Mouse (Mus musculus): ENCODE measurements at regions not wholly inside any gene's neighbourhood (a gene's known extent, or its start where the extent isn't known, plus 50 kb on each side); places are given as distances from the start of the nearest gene placed in this dataset.

DNA sequence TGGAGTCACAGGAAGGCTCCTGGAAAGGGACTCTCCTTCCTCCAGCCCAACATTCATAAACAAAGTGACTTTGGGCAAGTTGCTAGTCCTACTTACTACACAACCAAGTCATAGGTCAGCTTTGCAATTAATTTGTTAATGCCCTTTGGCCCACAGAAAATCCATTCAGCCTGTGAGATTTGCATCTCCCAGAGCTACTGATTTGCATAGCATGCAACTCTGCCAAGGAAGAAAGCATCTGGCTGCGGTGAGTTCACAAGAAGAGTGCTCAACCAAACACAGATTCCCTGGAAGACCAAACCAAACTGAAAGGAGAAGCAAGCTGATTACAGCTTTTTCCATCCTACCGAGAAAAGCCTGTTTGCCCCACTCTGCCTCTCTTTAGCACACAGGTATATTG, 901.9 kb downstream of the Diaph3 start:
- Histone ChIP-seq H3K9ac (ENCODE audit: low read length) (no peak overlapping the region), H3K4me1 (replicated peaks; ENCODE audit: control insufficient read depth, insufficient read depth) (no peaks in the 10 kb centered on the region), H3K36me3 (ENCODE audit: control insufficient read depth, insufficient read depth, low read length) (no peaks in the 10 kb centered on the region), H3K27ac (replicated peaks) (no peak overlapping the region), H3K9me3 (ENCODE audit: control insufficient read depth, low read length) (no peaks in the 10 kb centered on the region), H3K4me2 (replicated peaks; ENCODE audit: low read depth) (no peak overlapping the region), H3K27me3 (ENCODE audit: control insufficient read depth, insufficient read depth, low read length) (no peaks in the 10 kb centered on the region), H3K4me3 (ENCODE audit: low read depth, low read length) (no peak overlapping the region)
- no peak for ATAC-seq (ENCODE audit: low FRiP score, low TSS enrichment)
- no peak for DNase-seq (ENCODE audit: low spot score)
- no peak for TF ChIP-seq CTCF (IDR thresholded peaks at IDR 0.05; ENCODE audit: low read depth)
- TF ChIP-seq EP300 (optimal IDR thresholded peaks at IDR 0.05) = no peak
- WGBS = 36% methylated on average over 2 of the region's 2 CpGs

DNA sequence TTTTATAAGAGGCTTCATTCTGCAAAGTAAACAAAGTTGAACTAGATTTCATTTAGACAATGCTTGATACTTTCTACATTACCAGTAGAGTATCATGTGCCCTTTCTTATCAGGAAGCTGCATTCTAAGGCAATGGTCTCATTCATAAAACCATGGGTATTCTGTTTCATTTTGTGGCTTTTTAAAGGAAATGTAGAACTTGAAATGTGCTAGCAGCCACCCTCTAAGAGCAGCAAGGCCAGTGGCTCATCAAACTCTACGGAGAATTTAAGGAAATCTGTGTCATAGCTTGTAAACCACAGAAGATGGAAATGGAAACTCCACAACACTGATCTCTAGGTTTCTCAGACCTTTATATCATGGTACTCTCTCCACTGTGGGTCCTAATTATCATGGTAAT, 907.7 kb downstream of the Diaph3 start:
- no peak overlapping the region for H3K4me2 ChIP-seq (replicated peaks; ENCODE audit: low read depth)
- H3K9ac ChIP-seq (ENCODE audit: low read length) = no peak overlapping the region
- H3K9me3 ChIP-seq (ENCODE audit: control insufficient read depth, low read length) = no peaks in the 10 kb centered on the region
- no peak overlapping the region for H3K4me3 ChIP-seq (ENCODE audit: low read depth, low read length)
- no peak for TF ChIP-seq EP300 (optimal IDR thresholded peaks at IDR 0.05)
- TF ChIP-seq CTCF (IDR thresholded peaks at IDR 0.05; ENCODE audit: low read depth) = no peak
- H3K27ac ChIP-seq (replicated peaks) = no peak overlapping the region
- 74% methylated on average over 1 of the region's 1 CpGs for WGBS
- no peak for ATAC-seq (ENCODE audit: low FRiP score, low TSS enrichment)
- H3K4me1 ChIP-seq (replicated peaks; ENCODE audit: control insufficient read depth, insufficient read depth) = no peaks in the 10 kb centered on the region
- no peaks in the 10 kb centered on the region for H3K36me3 ChIP-seq (ENCODE audit: control insufficient read depth, insufficient read depth, low read length)
- no peaks in the 10 kb centered on the region for H3K27me3 ChIP-seq (ENCODE audit: control insufficient read depth, insufficient read depth, low read length)
- DNase-seq (ENCODE audit: low spot score) = no peak

DNA sequence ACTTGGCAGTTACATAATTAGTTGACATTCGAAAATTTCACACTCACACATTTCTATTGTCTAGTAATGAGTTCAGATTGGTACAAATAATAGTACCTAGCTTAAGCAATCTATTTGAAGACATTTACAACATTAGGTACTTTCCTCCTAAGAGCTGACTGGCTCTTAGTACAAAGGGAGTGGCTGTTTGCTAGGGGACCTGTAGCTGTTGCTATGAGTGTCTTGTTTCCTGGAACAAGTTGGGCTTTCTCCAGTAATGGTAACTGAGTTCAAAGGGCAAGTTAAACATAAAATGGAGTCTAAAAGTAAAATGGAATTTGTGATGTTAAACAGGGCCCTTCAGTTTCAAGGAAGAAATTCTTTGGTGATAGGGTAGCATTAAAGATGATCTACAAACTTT, 910.4 kb downstream of the Diaph3 start:
- ATAC-seq (ENCODE audit: low FRiP score, low TSS enrichment) (no peak), DNase-seq (ENCODE audit: low spot score) (no peak)
- Histone ChIP-seq H3K36me3 (ENCODE audit: control insufficient read depth, insufficient read depth, low read length) (no peaks in the 10 kb centered on the region), H3K4me3 (ENCODE audit: low read depth, low read length) (no peak overlapping the region), H3K4me2 (replicated peaks; ENCODE audit: low read depth) (no peak overlapping the region), H3K9ac (ENCODE audit: low read length) (no peak overlapping the region), H3K27me3 (ENCODE audit: control insufficient read depth, insufficient read depth, low read length) (no peaks in the 10 kb centered on the region), H3K27ac (replicated peaks) (no peak overlapping the region), H3K4me1 (replicated peaks; ENCODE audit: control insufficient read depth, insufficient read depth) (no peaks in the 10 kb centered on the region), H3K9me3 (ENCODE audit: control insufficient read depth, low read length) (no peaks in the 10 kb centered on the region)
- 52% methylated on average over 1 of the region's 1 CpGs for WGBS
- TF ChIP-seq CTCF (IDR thresholded peaks at IDR 0.05; ENCODE audit: low read depth) = no peak
- TF ChIP-seq EP300 (optimal IDR thresholded peaks at IDR 0.05) = no peak

DNA sequence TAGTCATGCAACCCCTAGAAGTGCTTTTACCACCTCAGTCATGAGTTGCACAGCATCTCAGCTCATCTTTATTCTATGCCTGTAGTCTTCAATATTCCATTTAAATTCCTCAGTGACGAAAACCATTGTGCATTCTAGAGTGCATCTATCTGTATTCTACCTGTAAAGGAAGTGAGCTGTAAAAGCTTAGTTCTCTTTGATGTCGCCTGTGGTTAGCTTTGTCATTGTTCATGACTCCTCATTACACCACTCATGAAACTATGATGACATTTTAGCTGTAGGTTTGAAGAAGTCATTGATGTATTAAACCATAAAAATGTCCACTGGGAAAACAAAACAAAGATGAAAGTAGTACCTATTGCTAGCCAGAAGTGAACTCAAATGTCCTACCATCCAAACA, 911.3 kb downstream of the Diaph3 start:
- H3K9ac ChIP-seq (ENCODE audit: low read length) = no peak overlapping the region
- WGBS = 85% methylated on average over 2 of the region's 2 CpGs
- ATAC-seq (ENCODE audit: low FRiP score, low TSS enrichment) = no peak
- DNase-seq (ENCODE audit: low spot score) = no peak
- H3K27me3 ChIP-seq (ENCODE audit: control insufficient read depth, insufficient read depth, low read length) = no peaks in the 10 kb centered on the region
- no peaks in the 10 kb centered on the region for H3K9me3 ChIP-seq (ENCODE audit: control insufficient read depth, low read length)
- H3K27ac ChIP-seq (replicated peaks) = no peak overlapping the region
- H3K4me2 ChIP-seq (replicated peaks; ENCODE audit: low read depth) = no peak overlapping the region
- H3K4me3 ChIP-seq (ENCODE audit: low read depth, low read length) = no peak overlapping the region
- TF ChIP-seq EP300 (optimal IDR thresholded peaks at IDR 0.05) (no peak), CTCF (IDR thresholded peaks at IDR 0.05; ENCODE audit: low read depth) (no peak)
- H3K36me3 ChIP-seq (ENCODE audit: control insufficient read depth, insufficient read depth, low read length) = no peaks in the 10 kb centered on the region
- no peaks in the 10 kb centered on the region for H3K4me1 ChIP-seq (replicated peaks; ENCODE audit: control insufficient read depth, insufficient read depth)

DNA sequence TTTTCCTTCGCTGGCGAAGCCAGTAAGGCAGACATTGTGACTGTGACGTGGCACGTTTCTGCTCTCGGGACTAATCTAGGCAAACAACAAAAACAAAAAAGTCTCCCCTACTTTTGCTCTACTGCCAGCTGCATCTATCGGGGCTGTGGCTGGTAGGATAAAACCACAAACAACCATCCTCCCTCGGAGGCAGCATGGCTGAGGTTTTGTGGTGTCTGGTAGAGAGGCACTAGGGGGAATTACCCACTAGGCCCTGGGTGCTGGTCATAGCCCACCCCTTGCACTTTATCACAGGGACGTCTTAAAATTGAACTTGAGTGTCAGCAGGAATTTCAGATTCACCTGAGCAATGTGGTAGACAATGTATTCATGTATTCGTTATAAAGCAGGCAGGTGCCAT, 925.3 kb downstream of the Diaph3 start:
- no peaks in the 10 kb centered on the region for H3K27me3 ChIP-seq (ENCODE audit: control insufficient read depth, insufficient read depth, low read length)
- ATAC-seq (ENCODE audit: low FRiP score, low TSS enrichment) (no peak), DNase-seq (ENCODE audit: low spot score) (no peak)
- H3K4me2 ChIP-seq (replicated peaks; ENCODE audit: low read depth) = no peak overlapping the region
- no peak overlapping the region for H3K4me3 ChIP-seq (ENCODE audit: low read depth, low read length)
- no peak overlapping the region for H3K27ac ChIP-seq (replicated peaks)
- TF ChIP-seq EP300 (optimal IDR thresholded peaks at IDR 0.05) (no peak), CTCF (IDR thresholded peaks at IDR 0.05; ENCODE audit: low read depth) (no peak)
- H3K4me1 ChIP-seq (replicated peaks; ENCODE audit: control insufficient read depth, insufficient read depth) = no peaks in the 10 kb centered on the region
- H3K9me3 ChIP-seq (ENCODE audit: control insufficient read depth, low read length) = no peaks in the 10 kb centered on the region
- H3K36me3 ChIP-seq (ENCODE audit: control insufficient read depth, insufficient read depth, low read length) = no peaks in the 10 kb centered on the region
- H3K9ac ChIP-seq (ENCODE audit: low read length) = no peak overlapping the region
- WGBS = 80% methylated on average over 9 of the region's 9 CpGs

DNA sequence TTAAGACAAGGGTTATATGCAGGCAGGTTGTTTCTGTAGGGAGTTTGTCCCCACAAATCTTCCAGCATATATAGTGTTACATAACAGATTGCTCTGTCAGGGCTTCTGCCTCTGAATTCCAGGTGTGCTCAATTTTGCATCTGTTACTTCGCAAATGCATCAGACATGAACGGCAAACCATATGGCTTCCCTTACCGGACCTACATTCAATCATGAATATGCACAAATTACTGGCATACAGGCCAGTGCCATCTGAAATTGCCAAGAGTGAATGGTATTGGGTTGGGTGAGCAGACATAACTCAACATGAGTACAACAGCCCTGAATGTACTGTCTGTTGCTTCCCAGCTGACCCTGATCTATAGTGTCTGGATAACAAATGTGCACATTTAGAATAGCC, 929.4 kb downstream of the Diaph3 start:
- Histone ChIP-seq H3K4me2 (replicated peaks; ENCODE audit: low read depth) (no peak overlapping the region), H3K36me3 (ENCODE audit: control insufficient read depth, insufficient read depth, low read length) (no peaks in the 10 kb centered on the region), H3K9ac (ENCODE audit: low read length) (no peak overlapping the region), H3K27me3 (ENCODE audit: control insufficient read depth, insufficient read depth, low read length) (no peaks in the 10 kb centered on the region), H3K9me3 (ENCODE audit: control insufficient read depth, low read length) (no peaks in the 10 kb centered on the region), H3K4me3 (ENCODE audit: low read depth, low read length) (no peak overlapping the region), H3K27ac (replicated peaks) (no peak overlapping the region), H3K4me1 (replicated peaks; ENCODE audit: control insufficient read depth, insufficient read depth) (no peaks in the 10 kb centered on the region)
- ATAC-seq (ENCODE audit: low FRiP score, low TSS enrichment) (no peak), DNase-seq (ENCODE audit: low spot score) (no peak)
- TF ChIP-seq CTCF (IDR thresholded peaks at IDR 0.05; ENCODE audit: low read depth) (no peak), EP300 (optimal IDR thresholded peaks at IDR 0.05) (no peak)
- 80% methylated on average over 3 of the region's 3 CpGs for WGBS
